Mouse (Mus musculus): ENCODE results near the gene Mast3.

- no peak for TF ChIP-seq MAX (IDR thresholded peaks at IDR 0.05)
- TF ChIP-seq CTCF (IDR thresholded peaks at IDR 0.05; ENCODE audit: control insufficient read depth, insufficient read depth, insufficient read length) = no peak
- TF ChIP-seq MYOG (IDR thresholded peaks at IDR 0.05; ENCODE audit: control insufficient read depth, extremely low read depth, insufficient read length) = no peak
- no peak for TF ChIP-seq MYOD1 (IDR thresholded peaks at IDR 0.05; ENCODE audit: control insufficient read depth, insufficient read length, low read depth)
Measured at GRCm38 (mm10) chr8:70780093-70780492, 24.8 kb downstream of the Mast3 start.
